Mouse (Mus musculus): ENCODE data around the gene Baz2b. TPM values are rescaled to one million over a fixed set of nuclear protein-coding genes. Genes with fewer than 3 reads are reported as not detected.

Gene Baz2b
- polyA plus RNA-seq, 1 experiment from 2014 or later: 64.6 TPM

- H3K9ac ChIP-seq: no peak overlapping the region
- H3K4me3 ChIP-seq: no peak overlapping the region
- H3K4me1 ChIP-seq: peaks cover 4% of the 10 kb centered on the region; the same call in 1 of the 2 replicates
- H3K27ac ChIP-seq: no peak overlapping the region
- peaks cover 24% of the 10 kb centered on the region for H3K36me3 ChIP-seq
- WGBS: 87% methylated on average over 5 of the region's 5 CpGs
- H3K27me3 ChIP-seq: no peaks in the 10 kb centered on the region
- H3K4me2 ChIP-seq (replicated peaks): no peak overlapping the region
- ATAC-seq (ENCODE audit: low FRiP score, low read depth): no peak
- no peaks in the 10 kb centered on the region for H3K9me3 ChIP-seq
These were observed 206.0 kb downstream of the Baz2b start for GRCm38 (mm10) chr2:60003665-60004045.

GRCm38 (mm10) chr2:60003038-60003664, 206.5 kb downstream of the Baz2b start:
- no peaks in the 10 kb centered on the region for H3K27me3 ChIP-seq
- H3K9ac ChIP-seq: no peak overlapping the region
- no peak overlapping the region for H3K4me2 ChIP-seq (replicated peaks)
- peaks cover 24% of the 10 kb centered on the region for H3K36me3 ChIP-seq
- WGBS: 69% methylated on average over 5 of the region's 5 CpGs
- no peak overlapping the region for H3K27ac ChIP-seq
- no peaks in the 10 kb centered on the region for H3K9me3 ChIP-seq
- ATAC-seq (ENCODE audit: low FRiP score, low read depth): peak; percentile 11; the same call in 1 of the 2 replicates
- H3K4me1 ChIP-seq: peaks cover 4% of the 10 kb centered on the region; the same call in 1 of the 2 replicates
- no peak overlapping the region for H3K4me3 ChIP-seq

- 97% methylated on average over 4 of the region's 4 CpGs for WGBS
- no peak overlapping the region for H3K4me3 ChIP-seq
- no peak overlapping the region for H3K9ac ChIP-seq
- H3K9me3 ChIP-seq: no peaks in the 10 kb centered on the region
- peaks cover 19% of the 10 kb centered on the region for H3K36me3 ChIP-seq
- no peak for ATAC-seq (ENCODE audit: low FRiP score, low read depth)
- H3K4me1 ChIP-seq: no peaks in the 10 kb centered on the region
- no peak overlapping the region for H3K4me2 ChIP-seq (replicated peaks)
- H3K27me3 ChIP-seq: no peaks in the 10 kb centered on the region
- no peak overlapping the region for H3K27ac ChIP-seq
These were observed 209.4 kb downstream of the Baz2b start for GRCm38 (mm10) chr2:60000268-60000667.

- H3K9me3 ChIP-seq: no peaks in the 10 kb centered on the region
- WGBS: 66% methylated on average over 8 of the region's 8 CpGs
- no peak for ATAC-seq (ENCODE audit: low FRiP score, low read depth)
These were observed 212.0 kb downstream of the Baz2b start for GRCm38 (mm10) chr2:59997479-59998228.

GRCm38 (mm10) chr2:59996911-59997310, 212.7 kb downstream of the Baz2b start:
- ATAC-seq (ENCODE audit: low FRiP score, low read depth): no peak
- Histone ChIP-seq H3K27ac (no peak overlapping the region), H3K4me1 (peaks cover 13% of the 10 kb centered on the region), H3K27me3 (no peaks in the 10 kb centered on the region), H3K36me3 (peaks cover 16% of the 10 kb centered on the region; the same call in 1 of the 2 replicates), H3K9me3 (no peaks in the 10 kb centered on the region), H3K4me2 (replicated peaks) (no peak overlapping the region), H3K4me3 (no peak overlapping the region), H3K9ac (no peak overlapping the region)
- 93% methylated on average over 5 of the region's 5 CpGs for WGBS

More at GRCm38 (mm10) chr2:59997479-59998228, 212.0 kb downstream of the Baz2b start:
- Histone ChIP-seq H3K27me3 (no peaks in the 10 kb centered on the region), H3K4me3 (no peak overlapping the region), H3K27ac (no peak overlapping the region), H3K9ac (no peak overlapping the region), H3K36me3 (peaks cover 13% of the 10 kb centered on the region; the same call in 1 of the 2 replicates), H3K4me1 (peaks cover 7% of the 10 kb centered on the region), H3K4me2 (replicated peaks) (no peak overlapping the region)

GRCm38 (mm10) chr2:59993190-59993535, 216.5 kb downstream of the Baz2b start:
- H3K4me2 ChIP-seq (replicated peaks): peak overlapping the region; percentile 53; the same call in 1 of the 2 replicates
- no peak overlapping the region for H3K4me3 ChIP-seq
- no peaks in the 10 kb centered on the region for H3K9me3 ChIP-seq
- no peak overlapping the region; the same call in 1 of the 2 replicates for H3K27ac ChIP-seq
- H3K4me1 ChIP-seq: peaks cover 18% of the 10 kb centered on the region
- no peak overlapping the region for H3K9ac ChIP-seq
- H3K36me3 ChIP-seq: peaks cover 6% of the 10 kb centered on the region; the same call in 1 of the 2 replicates
- H3K27me3 ChIP-seq: no peaks in the 10 kb centered on the region
- WGBS: 42% methylated on average over 3 of the region's 3 CpGs
- ATAC-seq (ENCODE audit: low FRiP score, low read depth): no peak

- Histone ChIP-seq H3K4me1 (peaks cover 19% of the 10 kb centered on the region), H3K27ac (peak overlapping the region; percentile 44; the same call in 1 of the 2 replicates), H3K27me3 (no peaks in the 10 kb centered on the region), H3K4me3 (peak overlapping the region; percentile 24), H3K4me2 (replicated peaks) (peak overlapping the region; percentile 53), H3K36me3 (peaks cover 6% of the 10 kb centered on the region; the same call in 1 of the 2 replicates), H3K9me3 (no peaks in the 10 kb centered on the region), H3K9ac (peak overlapping the region; percentile 25)
- WGBS: 13% methylated on average over 10 of the region's 10 CpGs
- ATAC-seq (ENCODE audit: low FRiP score, low read depth): no peak
These were observed 217.0 kb downstream of the Baz2b start for GRCm38 (mm10) chr2:59992488-59993189.

GRCm38 (mm10) chr2:59991775-59992174, 217.9 kb downstream of the Baz2b start:
- no peaks in the 10 kb centered on the region for H3K9me3 ChIP-seq
- no peak overlapping the region for H3K4me2 ChIP-seq (replicated peaks)
- no peak overlapping the region for H3K27ac ChIP-seq
- peaks cover 6% of the 10 kb centered on the region; the same call in 1 of the 2 replicates for H3K36me3 ChIP-seq
- no peaks in the 10 kb centered on the region for H3K27me3 ChIP-seq
- peaks cover 24% of the 10 kb centered on the region for H3K4me1 ChIP-seq
- H3K4me3 ChIP-seq: no peak overlapping the region
- ATAC-seq (ENCODE audit: low FRiP score, low read depth): no peak
- no peak overlapping the region for H3K9ac ChIP-seq

GRCm38 (mm10) chr2:59987521-59987920, 222.1 kb downstream of the Baz2b start:
- no peak overlapping the region for H3K4me3 ChIP-seq
- H3K4me2 ChIP-seq (replicated peaks): peak overlapping the region; percentile 27; the same call in 1 of the 2 replicates
- peaks cover 2% of the 10 kb centered on the region; the same call in 1 of the 2 replicates for H3K36me3 ChIP-seq
- H3K27ac ChIP-seq: no peak overlapping the region
- 15% methylated on average over 6 of the region's 6 CpGs for WGBS
- ATAC-seq (ENCODE audit: low FRiP score, low read depth): peak; percentile 44; the same call in 1 of the 2 replicates
- no peak overlapping the region for H3K9ac ChIP-seq
- no peaks in the 10 kb centered on the region for H3K9me3 ChIP-seq
- peaks cover 16% of the 10 kb centered on the region for H3K4me1 ChIP-seq
- H3K27me3 ChIP-seq: no peaks in the 10 kb centered on the region

GRCm38 (mm10) chr2:59979488-59980220, 230.0 kb downstream of the Baz2b start:
- peaks cover 7% of the 10 kb centered on the region for H3K4me1 ChIP-seq
- no peaks in the 10 kb centered on the region for H3K27me3 ChIP-seq
- H3K9ac ChIP-seq: no peak overlapping the region
- no peaks in the 10 kb centered on the region for H3K9me3 ChIP-seq
- no peak for ATAC-seq (ENCODE audit: low FRiP score, low read depth)
- WGBS: 52% methylated on average over 6 of the region's 6 CpGs
- H3K36me3 ChIP-seq: peaks cover 26% of the 10 kb centered on the region
- no peak overlapping the region for H3K4me2 ChIP-seq (replicated peaks)
- no peak overlapping the region for H3K27ac ChIP-seq
- H3K4me3 ChIP-seq: no peak overlapping the region

GRCm38 (mm10) chr2:59976680-59977079, 233.0 kb downstream of the Baz2b start:
- no peak for ATAC-seq (ENCODE audit: low FRiP score, low read depth)
- no peak overlapping the region for H3K9ac ChIP-seq
- H3K4me3 ChIP-seq: no peak overlapping the region
- no peaks in the 10 kb centered on the region for H3K27me3 ChIP-seq
- H3K9me3 ChIP-seq: no peaks in the 10 kb centered on the region
- no peak overlapping the region for H3K27ac ChIP-seq
- 87% methylated on average over 5 of the region's 5 CpGs for WGBS
- H3K4me2 ChIP-seq (replicated peaks): no peak overlapping the region
- peaks cover 29% of the 10 kb centered on the region for H3K36me3 ChIP-seq
- H3K4me1 ChIP-seq: peaks cover 7% of the 10 kb centered on the region
